Mouse (Mus musculus) lung, embryonic 16.5 days (tissue): ENCODE results near the gene Lekr1. TPM values are rescaled to one million over a fixed set of nuclear protein-coding genes. Genes with fewer than 3 reads are reported as not detected.

Experiments used
- ATAC-seq: fragments of 200-750 bp; cut with Nextera tagmentation; 2 replicates; pipeline ENCODE4 v1.8.0; 2017; ENCODE audit warnings: low read depth, mild to moderate bottlenecking, moderate library complexity
- H3K27ac ChIP-seq: fragments of 300-500 bp; sonication (generic); 2 replicates; pipeline ENCODE4 v1.5.1; 2014; ENCODE audit warnings: mild to moderate bottlenecking, control low read depth, low read length
- H3K27me3 ChIP-seq: fragments of 300-500 bp; sonication (generic); 2 replicates; pipeline ENCODE4 v1.6.1; 2014; ENCODE audit warnings: low read depth, low read length, mixed read lengths; ENCODE audit not compliant: control insufficient read depth, insufficient read depth
- H3K36me3 ChIP-seq: fragments of 300-500 bp; sonication (generic); 2 replicates; pipeline ENCODE4 v1.6.1; 2014; ENCODE audit warnings: low read length; ENCODE audit not compliant: control insufficient read depth, insufficient read depth
- H3K4me1 ChIP-seq: fragments of 300-500 bp; sonication (generic); replicated peaks from 2 replicates; pipeline ENCODE4 v1.6.1; 2014; ENCODE audit warnings: low read length, mixed read lengths; ENCODE audit not compliant: control insufficient read depth, insufficient read depth
- H3K4me2 ChIP-seq: fragments of 300-500 bp; sonication (generic); 2 replicates; pipeline ENCODE4 v1.6.1; 2014; ENCODE audit warnings: low read depth, low read length, control low read depth
- H3K4me3 ChIP-seq: fragments of 300-500 bp; sonication (generic); 2 replicates; pipeline ENCODE4 v1.5.1; 2014; ENCODE audit warnings: mild to moderate bottlenecking, low read length, control low read depth
- H3K9ac ChIP-seq: fragments of 300-500 bp; sonication (generic); 2 replicates; pipeline ENCODE4 v1.6.1; 2014; ENCODE audit warnings: low read length, control low read depth
- H3K9me3 ChIP-seq: fragments of 300-500 bp; sonication (generic); 2 replicates; pipeline ENCODE4 v1.6.1; 2016; ENCODE audit warnings: low read length; ENCODE audit not compliant: control insufficient read depth
- WGBS: fragments of 180-500 bp; shearing (Covaris S2); extraction: QIAGEN DNeasy Blood & Tissue Kit; methylation state at CpG from one replicate; pipeline ENCODE4 v1.1.7; 2014; 5-methylcytosine and 5-hydroxymethylcytosine counted together
- polyA plus RNA-seq: library from polyadenylated mRNA; unstranded; fragments of >200 nt; fragmentation: Nextera tagmentation; extraction: Ambion mirVana; gene quantifications from 2 replicates; pipeline ENCODE4 v1.2.1, GENCODE M21; 2015

Lekr1 gene
- polyA plus RNA-seq, 1 experiment from 2014 or later: 10.1 TPM

DNA sequence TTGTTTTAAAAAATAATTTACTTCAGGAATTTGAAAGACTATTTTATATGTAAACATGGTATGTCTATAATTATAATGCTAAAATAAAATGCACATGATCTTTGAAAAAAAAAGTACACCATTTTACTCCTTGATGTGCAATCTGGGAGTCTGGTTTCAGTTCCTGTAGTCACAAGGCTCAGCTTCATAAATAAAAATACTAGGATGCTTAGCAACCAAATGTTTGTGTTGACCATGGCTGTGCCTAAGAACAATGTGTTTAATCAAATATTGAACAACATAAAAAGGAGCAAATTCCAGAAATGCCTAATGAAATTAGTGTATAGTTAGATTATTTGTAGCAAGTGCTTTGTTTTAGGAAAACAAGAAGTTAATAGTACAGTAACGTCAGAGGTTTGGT lies 107.9 kb downstream of the Lekr1 start:
- ATAC-seq: no peak
- Histone ChIP-seq H3K9me3 (no peaks in the 10 kb centered on the region), H3K4me2 (no peak overlapping the region), H3K27ac (no peak overlapping the region), H3K4me1 (no peaks in the 10 kb centered on the region), H3K4me3 (no peak overlapping the region), H3K9ac (no peak overlapping the region), H3K27me3 (no peaks in the 10 kb centered on the region), H3K36me3 (no peaks in the 10 kb centered on the region)
- WGBS: 78% methylated on average over 1 of the region's 1 CpGs

DNA sequence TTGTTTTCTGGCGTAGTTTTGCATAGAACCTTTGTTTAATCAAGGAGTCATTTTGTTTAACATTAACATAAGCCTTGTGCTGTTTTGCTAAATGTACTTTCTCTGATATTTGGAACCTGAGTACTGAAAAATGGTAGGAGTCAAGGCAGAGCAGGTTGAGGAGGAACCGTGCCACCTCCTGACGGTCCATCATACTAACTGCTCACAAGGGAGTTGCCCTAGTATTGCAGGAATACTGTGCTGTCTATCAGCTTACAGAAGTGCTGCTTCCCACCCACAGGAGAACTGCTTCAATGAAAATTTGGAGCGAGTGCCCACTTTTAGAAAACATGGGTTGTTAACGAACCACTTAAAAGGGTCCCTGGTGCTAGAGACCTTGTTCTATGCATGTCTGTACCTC lies 109.1 kb downstream of the Lekr1 start:
- whole genome bisulfite sequencing: 77% methylated on average over 5 of the region's 5 CpGs

DNA sequence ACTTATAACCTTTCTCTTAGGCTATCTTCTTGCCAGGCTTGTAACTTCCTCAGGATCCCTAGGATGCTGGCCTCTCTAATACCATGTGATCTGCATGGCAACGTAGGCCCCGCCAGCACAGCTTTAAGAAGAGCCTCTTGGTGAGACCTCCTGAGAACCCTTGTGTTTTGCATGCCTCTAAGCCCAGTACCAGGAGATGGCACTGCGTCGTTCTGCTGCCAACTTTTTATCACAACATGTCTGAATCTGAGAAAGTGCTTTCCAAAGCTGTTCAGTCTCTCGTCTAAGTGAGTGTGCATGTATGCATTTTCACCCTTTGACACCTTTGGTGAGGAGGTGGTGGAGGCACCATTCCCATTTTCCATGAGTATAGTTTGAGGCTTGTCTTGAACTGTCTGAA lies 116.2 kb downstream of the Lekr1 start:
- no peak overlapping the region for H3K9ac ChIP-seq
- no peak overlapping the region for H3K27ac ChIP-seq
- H3K9me3 ChIP-seq: no peaks in the 10 kb centered on the region
- 67% methylated on average over 5 of the region's 5 CpGs for WGBS
- no peak overlapping the region for H3K4me3 ChIP-seq
- H3K36me3 ChIP-seq: no peaks in the 10 kb centered on the region
- no peaks in the 10 kb centered on the region for H3K27me3 ChIP-seq
- no peak for ATAC-seq
- H3K4me1 ChIP-seq: no peaks in the 10 kb centered on the region
- no peak overlapping the region for H3K4me2 ChIP-seq

More for the DNA sequence above, 109.1 kb downstream of the Lekr1 start:
- H3K4me3 ChIP-seq: no peak overlapping the region
- H3K27ac ChIP-seq: no peak overlapping the region
- no peaks in the 10 kb centered on the region for H3K4me1 ChIP-seq
- H3K9ac ChIP-seq: no peak overlapping the region
- no peaks in the 10 kb centered on the region for H3K9me3 ChIP-seq
- H3K4me2 ChIP-seq: no peak overlapping the region
- ATAC-seq: no peak
- H3K36me3 ChIP-seq: no peaks in the 10 kb centered on the region
- H3K27me3 ChIP-seq: no peaks in the 10 kb centered on the region

DNA sequence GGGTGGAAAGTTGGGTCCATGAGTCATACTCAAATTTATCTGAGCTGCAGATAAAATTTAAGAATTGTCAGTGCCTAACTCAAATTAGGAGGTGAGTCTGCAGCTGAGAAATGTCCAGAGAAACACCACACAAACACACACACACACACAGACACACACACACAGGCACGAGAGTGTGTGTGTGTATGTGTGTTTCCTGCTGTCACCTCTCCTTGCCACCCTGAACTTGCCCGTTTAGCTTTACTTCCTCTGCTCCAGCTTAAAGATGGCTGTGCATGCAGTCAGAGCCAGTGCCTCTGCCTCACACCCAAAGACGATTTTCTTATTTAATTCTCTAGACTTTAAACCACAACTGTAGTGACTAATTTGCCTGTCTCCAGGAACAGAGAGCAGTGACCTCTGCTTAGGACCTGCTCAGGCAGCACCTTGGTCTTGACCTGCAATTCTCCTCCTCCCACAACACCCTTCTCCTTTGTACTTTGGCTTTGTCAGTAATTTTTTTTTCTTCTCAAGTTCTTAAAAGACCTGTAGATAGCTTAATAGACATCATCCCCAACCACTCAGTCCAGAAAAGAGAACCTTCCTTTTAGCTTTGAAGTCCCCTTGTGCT lies 124.2 kb downstream of the Lekr1 start:
- 28% methylated on average over 3 of the region's 3 CpGs for WGBS
- H3K4me3 ChIP-seq: no peak overlapping the region
- H3K4me1 ChIP-seq: no peaks in the 10 kb centered on the region
- H3K9ac ChIP-seq: no peak overlapping the region
- H3K36me3 ChIP-seq: no peaks in the 10 kb centered on the region
- no peak overlapping the region for H3K27ac ChIP-seq
- H3K4me2 ChIP-seq: no peak overlapping the region
- H3K27me3 ChIP-seq: no peaks in the 10 kb centered on the region
- ATAC-seq: no peak
- no peaks in the 10 kb centered on the region for H3K9me3 ChIP-seq

DNA sequence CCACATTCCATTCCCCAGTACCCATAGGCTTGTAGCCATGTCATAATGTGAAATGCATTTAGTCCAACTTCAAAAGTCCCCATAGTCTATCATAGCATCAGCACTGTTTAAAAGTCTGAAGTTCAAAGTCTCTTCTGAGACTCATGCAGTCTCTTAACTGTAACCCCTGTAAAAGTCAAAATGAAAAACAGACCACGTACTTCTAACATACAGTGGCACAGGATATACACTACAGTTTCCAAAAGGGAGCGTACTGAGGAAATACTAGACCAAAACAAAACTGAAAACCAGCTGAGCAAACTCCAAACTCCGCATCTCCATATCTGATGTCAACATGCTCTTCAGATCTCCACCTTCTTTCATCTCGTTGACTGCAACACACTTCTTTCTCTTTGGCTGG lies 127.5 kb downstream of the Lekr1 start:
- Histone ChIP-seq H3K9ac (no peak overlapping the region), H3K4me1 (no peaks in the 10 kb centered on the region), H3K27me3 (no peaks in the 10 kb centered on the region), H3K4me3 (no peak overlapping the region), H3K36me3 (no peaks in the 10 kb centered on the region), H3K27ac (no peak overlapping the region), H3K9me3 (no peaks in the 10 kb centered on the region), H3K4me2 (no peak overlapping the region)
- 72% methylated on average over 4 of the region's 4 CpGs for WGBS
- no peak for ATAC-seq

DNA sequence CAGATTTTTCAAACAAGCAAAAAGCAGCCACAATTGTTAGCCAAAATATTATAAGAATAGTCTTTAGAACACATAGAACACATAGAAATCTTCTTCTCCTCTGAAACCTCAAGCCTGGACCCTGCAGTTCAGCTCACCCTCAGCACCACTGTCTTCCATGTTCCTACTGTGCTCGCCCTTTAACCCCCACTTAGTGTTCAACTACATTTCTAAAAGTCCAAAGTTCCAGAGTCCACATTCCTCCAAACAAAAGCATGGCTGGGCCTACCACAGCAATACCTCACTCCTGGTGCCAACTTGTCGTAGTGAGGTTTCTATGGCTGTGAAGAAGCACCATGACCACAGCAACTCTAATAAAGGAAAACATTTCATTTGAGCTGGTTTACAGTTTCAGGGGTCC lies 128.7 kb downstream of the Lekr1 start:
- no peaks in the 10 kb centered on the region for H3K27me3 ChIP-seq
- H3K27ac ChIP-seq: no peak overlapping the region
- WGBS: 70% methylated on average over 2 of the region's 2 CpGs
- no peaks in the 10 kb centered on the region for H3K36me3 ChIP-seq
- no peaks in the 10 kb centered on the region for H3K4me1 ChIP-seq
- ATAC-seq: no peak
- H3K9ac ChIP-seq: no peak overlapping the region
- no peak overlapping the region for H3K4me3 ChIP-seq
- no peaks in the 10 kb centered on the region for H3K9me3 ChIP-seq
- H3K4me2 ChIP-seq: no peak overlapping the region

DNA sequence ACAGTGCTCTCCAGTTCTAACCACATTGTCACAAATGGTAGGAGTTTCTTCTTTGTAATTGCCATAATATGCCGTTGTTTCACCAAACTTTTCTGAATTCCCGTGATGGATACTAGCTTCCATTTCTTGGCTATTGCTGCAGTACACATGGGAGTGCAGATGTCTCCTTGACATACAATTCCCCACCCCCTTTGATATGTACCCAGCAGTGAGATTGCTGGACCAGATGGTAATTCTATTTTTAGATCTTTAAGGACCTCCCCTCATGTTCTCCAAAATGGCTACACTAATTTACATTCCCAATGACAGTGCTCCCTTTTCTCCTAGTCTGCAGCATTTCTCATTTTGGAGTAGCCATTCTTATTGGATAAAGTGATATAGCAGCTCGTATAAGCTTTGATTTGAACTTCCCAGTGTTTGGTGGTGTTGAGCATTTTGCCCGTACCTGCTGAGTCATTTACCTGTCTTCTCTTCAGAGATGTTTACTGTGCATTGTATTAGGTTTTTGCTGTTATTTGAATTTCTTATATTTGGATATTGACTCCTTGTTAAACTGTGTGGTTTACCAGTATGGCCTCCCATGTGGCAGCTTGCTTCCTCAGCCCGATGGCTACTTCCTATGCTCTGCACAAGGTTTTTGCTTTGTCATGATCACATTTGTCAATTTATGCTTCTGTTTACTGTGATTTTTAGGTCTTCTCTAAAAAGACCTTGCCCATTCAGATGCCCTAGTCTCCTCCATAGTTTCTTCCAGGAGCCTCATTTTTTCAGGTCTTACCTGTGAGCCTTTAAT lies 131.5 kb downstream of the Lekr1 start:
- Histone ChIP-seq H3K4me2 (no peak overlapping the region), H3K9ac (no peak overlapping the region), H3K9me3 (no peaks in the 10 kb centered on the region), H3K4me3 (no peak overlapping the region), H3K36me3 (no peaks in the 10 kb centered on the region), H3K27ac (no peak overlapping the region), H3K27me3 (no peaks in the 10 kb centered on the region), H3K4me1 (no peaks in the 10 kb centered on the region)
- WGBS: 85% methylated on average over 5 of the region's 5 CpGs
- no peak for ATAC-seq

DNA sequence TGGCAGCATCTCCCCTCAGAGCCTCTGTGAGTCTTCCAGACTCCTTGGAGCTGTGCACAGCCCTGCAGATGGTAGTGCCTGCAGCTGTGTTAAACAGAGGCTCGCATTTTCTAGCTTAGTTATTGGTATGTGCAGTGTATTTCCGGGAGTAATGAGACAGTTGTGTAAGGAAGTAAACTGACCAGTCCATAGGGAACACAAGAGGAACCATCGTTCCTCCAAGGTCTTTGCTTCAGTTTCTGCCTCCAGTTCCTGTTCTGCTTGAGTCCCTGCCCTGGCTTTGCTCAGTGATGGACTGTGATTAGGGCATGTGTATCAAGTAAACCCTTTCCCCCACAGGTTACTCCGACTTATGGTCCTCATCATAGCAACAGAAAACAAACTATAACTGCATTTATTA lies 134.9 kb downstream of the Lekr1 start:
- H3K9ac ChIP-seq: no peak overlapping the region
- H3K4me2 ChIP-seq: no peak overlapping the region
- H3K4me3 ChIP-seq: no peak overlapping the region
- H3K9me3 ChIP-seq: no peaks in the 10 kb centered on the region
- H3K27me3 ChIP-seq: no peaks in the 10 kb centered on the region
- WGBS: 72% methylated on average over 4 of the region's 4 CpGs
- H3K36me3 ChIP-seq: no peaks in the 10 kb centered on the region
- ATAC-seq: no peak
- H3K27ac ChIP-seq: no peak overlapping the region
- H3K4me1 ChIP-seq: no peaks in the 10 kb centered on the region

DNA sequence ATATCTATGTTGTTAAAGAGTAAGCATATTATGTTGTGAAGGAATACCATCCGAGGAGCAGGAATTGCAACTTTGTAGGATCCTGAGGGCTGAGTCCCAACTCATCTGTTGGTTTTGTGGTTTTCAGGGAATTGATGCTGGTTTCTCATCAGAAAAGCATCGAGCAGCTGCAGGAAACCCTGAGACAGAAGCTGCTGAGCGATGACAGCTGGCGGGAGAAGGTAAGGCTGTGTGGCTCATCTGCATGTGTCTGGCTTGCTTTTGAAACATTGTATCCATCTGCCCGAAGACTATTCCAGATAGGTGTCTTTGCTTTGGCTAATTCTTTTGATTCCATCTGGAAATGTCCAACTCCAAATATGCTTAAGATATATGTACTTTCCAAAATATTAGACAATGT lies 136.2 kb downstream of the Lekr1 start:
- H3K4me1 ChIP-seq: no peaks in the 10 kb centered on the region
- H3K36me3 ChIP-seq: no peaks in the 10 kb centered on the region
- H3K4me3 ChIP-seq: no peak overlapping the region
- no peaks in the 10 kb centered on the region for H3K27me3 ChIP-seq
- no peak overlapping the region for H3K27ac ChIP-seq
- no peaks in the 10 kb centered on the region for H3K9me3 ChIP-seq
- no peak overlapping the region for H3K9ac ChIP-seq
- 79% methylated on average over 5 of the region's 5 CpGs for WGBS
- no peak for ATAC-seq
- H3K4me2 ChIP-seq: no peak overlapping the region
